Mouse (Mus musculus) intestine, embryonic 15.5 days (tissue): ENCODE data around the gene Egfl8. TPM values are rescaled to one million over a fixed set of nuclear protein-coding genes. Genes with fewer than 3 reads are reported as not detected.

ENCODE experiments used
- ATAC-seq: fragments of 200-750 bp; cut with Nextera tagmentation; 2 replicates; pipeline ENCODE4 v1.8.0; 2017; ENCODE audit warnings: moderate TSS enrichment, moderate library complexity
- H3K27ac ChIP-seq: fragments of 300-500 bp; sonication (generic); 2 replicates; pipeline ENCODE4 v1.5.1; 2015; ENCODE audit warnings: mild to moderate bottlenecking, inconsistent platforms
- H3K27me3 ChIP-seq: fragments of 300-500 bp; sonication (generic); replicated peaks from 2 replicates; pipeline ENCODE4 v1.6.1; 2015; ENCODE audit warnings: inconsistent platforms
- H3K36me3 ChIP-seq: fragments of 300-500 bp; sonication (generic); 2 replicates; pipeline ENCODE4 v1.6.1; 2015; ENCODE audit warnings: inconsistent platforms
- H3K4me1 ChIP-seq: fragments of 300-500 bp; sonication (generic); replicated peaks from 2 replicates; pipeline ENCODE4 v1.6.1; 2015; ENCODE audit warnings: inconsistent platforms
- H3K4me2 ChIP-seq: fragments of 300-500 bp; sonication (generic); replicated peaks from 2 replicates; pipeline ENCODE4 v1.6.1; 2015; ENCODE audit warnings: mild to moderate bottlenecking, inconsistent platforms
- H3K4me3 ChIP-seq: fragments of 300-500 bp; sonication (generic); replicated peaks from 2 replicates; pipeline ENCODE4 v1.5.1; 2015; ENCODE audit warnings: inconsistent platforms
- H3K9ac ChIP-seq: fragments of 300-500 bp; sonication (generic); 2 replicates; pipeline ENCODE4 v1.6.1; 2015; ENCODE audit warnings: inconsistent platforms
- H3K9me3 ChIP-seq: fragments of 300-500 bp; sonication (generic); 2 replicates; pipeline ENCODE4 v1.6.1; 2016; ENCODE audit warnings: inconsistent platforms
- WGBS: fragments of 180-500 bp; shearing (Covaris S2); methylation state at CpG from one replicate; pipeline ENCODE4 v1.1.7; 2015; 5-methylcytosine and 5-hydroxymethylcytosine counted together
- polyA plus RNA-seq: library from polyadenylated mRNA; unstranded; fragments of >200 nt; fragmentation: Nextera tagmentation; extraction: Ambion mirVana; gene quantifications from 2 replicates; pipeline ENCODE4 v1.2.1, GENCODE M21; 2015

Gene Egfl8
- polyA plus RNA-seq, 1 experiment from 2014 or later = 3.0 TPM

DNA sequence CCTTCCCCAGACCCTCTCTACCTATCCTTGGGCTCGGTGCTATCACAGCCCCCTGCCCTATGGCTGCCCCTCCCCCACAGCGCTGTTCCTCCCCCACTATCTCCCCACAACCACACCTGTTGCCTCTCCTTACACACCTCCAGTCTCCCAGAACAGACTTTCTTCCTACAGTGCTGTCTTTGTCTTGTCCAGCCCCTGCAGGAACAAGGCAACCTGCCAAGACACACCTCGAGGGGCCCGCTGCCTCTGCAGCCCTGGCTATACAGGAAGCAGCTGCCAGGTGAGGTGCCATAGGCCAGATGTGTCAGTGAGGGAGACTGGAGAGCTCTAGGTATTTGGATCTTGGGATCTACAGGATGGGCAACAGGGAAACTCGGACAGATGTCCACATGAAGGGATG lies 39.2 kb downstream of the Egfl8 start:
- peak; percentile 89 for ATAC-seq
- Histone ChIP-seq H3K4me3 (no peak overlapping the region), H3K9ac (no peak overlapping the region), H3K27ac (peak overlapping the region; percentile 66), H3K4me2 (no peak overlapping the region), H3K9me3 (no peaks in the 10 kb centered on the region), H3K27me3 (no peaks in the 10 kb centered on the region), H3K36me3 (no peaks in the 10 kb centered on the region), H3K4me1 (peaks cover 9% of the 10 kb centered on the region; the same call in 1 of the 2 replicates)
- WGBS = 60% methylated on average over 5 of the region's 5 CpGs

DNA sequence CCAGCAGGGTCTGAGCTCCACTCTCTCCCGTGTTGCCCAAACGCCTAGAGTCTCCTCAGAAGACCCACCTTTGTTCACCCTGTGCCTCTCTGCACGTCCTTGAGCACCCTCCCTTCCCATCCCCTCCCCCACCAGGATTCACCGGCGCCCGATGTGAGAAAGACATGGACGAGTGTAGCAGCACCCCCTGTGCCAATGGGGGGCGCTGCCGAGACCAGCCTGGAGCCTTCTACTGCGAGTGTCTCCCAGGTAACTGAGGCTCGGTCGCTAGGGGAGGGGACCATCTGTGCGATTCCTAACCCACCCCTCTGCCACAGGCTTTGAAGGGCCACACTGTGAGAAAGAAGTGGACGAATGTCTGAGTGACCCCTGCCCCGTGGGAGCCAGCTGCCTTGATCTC lies 43.4 kb downstream of the Egfl8 start:
- ATAC-seq = no peak
- Histone ChIP-seq H3K27ac (no peak overlapping the region), H3K9ac (no peak overlapping the region), H3K27me3 (no peaks in the 10 kb centered on the region), H3K36me3 (no peaks in the 10 kb centered on the region), H3K4me1 (peaks cover 9% of the 10 kb centered on the region; the same call in 1 of the 2 replicates), H3K4me3 (no peak overlapping the region), H3K4me2 (no peak overlapping the region), H3K9me3 (no peaks in the 10 kb centered on the region)
- 12% methylated on average over 15 of the region's 15 CpGs for WGBS

DNA sequence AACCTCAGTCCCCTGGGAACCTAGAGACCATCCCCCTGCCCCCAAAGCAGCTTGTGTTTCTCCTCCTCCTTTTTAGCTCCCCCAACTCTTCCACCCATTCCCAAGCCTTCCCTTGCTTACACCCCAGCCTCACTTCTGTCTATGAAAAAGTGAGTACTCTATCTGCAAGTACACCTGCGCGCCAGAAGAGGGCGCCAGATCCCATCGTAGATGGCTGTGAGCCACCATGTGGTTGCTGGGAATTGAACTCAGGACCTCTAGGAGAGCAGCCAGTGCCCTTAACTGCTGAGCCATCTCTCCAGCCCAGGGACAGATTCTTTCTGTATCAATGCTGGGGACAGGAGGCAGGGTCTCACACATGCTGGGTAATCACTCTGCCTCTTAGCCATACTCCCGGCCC lies 43.9 kb downstream of the Egfl8 start:
- Histone ChIP-seq H3K27ac (no peak overlapping the region), H3K9ac (no peak overlapping the region), H3K27me3 (no peaks in the 10 kb centered on the region), H3K9me3 (no peaks in the 10 kb centered on the region), H3K4me1 (peaks cover 9% of the 10 kb centered on the region; the same call in 1 of the 2 replicates), H3K4me2 (no peak overlapping the region), H3K36me3 (no peaks in the 10 kb centered on the region), H3K4me3 (no peak overlapping the region)
- ATAC-seq = no peak
- WGBS = 20% methylated on average over 5 of the region's 5 CpGs

DNA sequence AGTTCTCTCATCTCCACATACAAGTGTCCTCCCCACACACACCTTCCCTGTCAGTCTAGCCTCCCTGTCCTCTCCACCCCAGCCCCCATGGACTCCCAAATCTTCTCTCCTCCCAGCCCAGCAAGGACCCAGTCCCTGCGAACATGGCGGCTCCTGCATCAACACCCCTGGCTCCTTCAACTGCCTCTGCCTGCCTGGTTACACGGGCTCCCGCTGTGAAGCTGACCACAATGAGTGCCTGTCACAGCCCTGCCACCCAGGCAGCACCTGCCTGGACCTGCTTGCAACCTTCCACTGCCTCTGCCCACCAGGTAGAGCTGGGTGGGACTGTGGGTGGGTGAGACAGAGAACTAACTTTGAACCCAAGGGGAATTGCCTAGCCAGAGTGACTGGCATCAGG lies 45.9 kb downstream of the Egfl8 start:
- WGBS = 65% methylated on average over 4 of the region's 4 CpGs
- no peak overlapping the region for H3K9ac ChIP-seq
- ATAC-seq = no peak
- H3K4me3 ChIP-seq = no peak overlapping the region
- no peaks in the 10 kb centered on the region for H3K9me3 ChIP-seq
- no peak overlapping the region for H3K4me2 ChIP-seq
- no peaks in the 10 kb centered on the region for H3K27me3 ChIP-seq
- H3K4me1 ChIP-seq = 0 out of 2 replicates have a peak, but pooled peaks cover 3% of the 10 kb centered on the region
- H3K27ac ChIP-seq = no peak overlapping the region
- H3K36me3 ChIP-seq = no peaks in the 10 kb centered on the region

DNA sequence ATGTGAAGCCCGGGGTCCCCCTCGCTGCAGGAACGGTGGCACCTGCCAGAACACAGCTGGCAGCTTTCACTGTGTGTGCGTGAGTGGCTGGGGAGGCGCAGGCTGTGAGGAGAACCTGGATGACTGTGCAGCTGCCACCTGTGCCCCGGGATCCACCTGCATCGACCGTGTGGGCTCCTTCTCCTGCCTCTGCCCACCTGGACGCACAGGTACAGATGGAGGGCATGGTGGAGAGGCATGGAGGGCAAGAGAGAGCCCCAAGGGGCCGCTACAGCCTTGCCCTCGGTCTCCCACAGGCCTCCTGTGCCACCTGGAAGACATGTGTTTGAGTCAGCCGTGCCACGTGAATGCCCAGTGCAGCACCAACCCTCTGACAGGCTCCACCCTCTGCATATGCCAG lies 47.4 kb downstream of the Egfl8 start:
- Histone ChIP-seq H3K9ac (no peak overlapping the region), H3K9me3 (no peaks in the 10 kb centered on the region), H3K36me3 (no peaks in the 10 kb centered on the region), H3K4me3 (no peak overlapping the region), H3K4me2 (no peak overlapping the region), H3K4me1 (peaks cover 12% of the 10 kb centered on the region), H3K27me3 (no peaks in the 10 kb centered on the region), H3K27ac (no peak overlapping the region)
- WGBS = 79% methylated on average over 13 of the region's 13 CpGs
- no peak for ATAC-seq

DNA sequence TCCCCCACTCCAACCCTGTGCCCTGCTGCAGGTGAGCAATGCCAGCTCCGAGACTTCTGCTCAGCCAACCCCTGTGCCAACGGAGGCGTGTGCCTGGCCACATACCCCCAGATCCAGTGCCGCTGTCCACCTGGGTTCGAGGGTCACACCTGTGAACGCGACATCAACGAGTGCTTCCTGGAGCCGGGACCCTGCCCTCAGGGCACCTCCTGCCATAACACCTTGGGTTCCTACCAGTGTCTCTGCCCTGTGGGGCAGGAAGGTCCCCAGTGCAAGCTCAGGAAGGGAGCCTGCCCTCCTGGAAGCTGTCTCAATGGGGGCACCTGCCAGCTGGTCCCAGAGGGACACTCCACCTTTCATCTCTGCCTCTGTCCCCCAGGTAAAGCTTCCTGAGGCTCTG lies 48.5 kb downstream of the Egfl8 start:
- 66% methylated on average over 9 of the region's 9 CpGs for WGBS
- H3K9ac ChIP-seq = no peak overlapping the region
- no peak for ATAC-seq

DNA sequence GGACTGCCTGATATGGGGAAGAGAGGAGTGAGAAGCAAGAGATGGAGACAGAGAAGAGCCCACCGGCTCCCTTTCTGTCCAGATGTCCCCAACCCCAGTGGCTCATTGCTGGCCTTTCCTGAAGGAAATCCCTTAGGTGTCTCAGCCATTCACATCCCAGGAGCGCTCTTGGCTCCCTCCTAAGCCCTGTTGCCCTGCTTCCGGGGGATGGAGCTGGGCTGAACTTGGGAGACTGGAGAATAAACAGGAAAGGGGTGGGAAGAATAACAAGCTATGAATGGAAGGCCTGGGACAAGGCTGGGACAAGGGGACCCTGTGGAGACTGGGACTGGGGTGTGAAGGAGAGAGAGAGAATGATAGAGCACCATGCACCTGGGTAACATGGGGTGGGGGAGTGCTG lies 51.0 kb downstream of the Egfl8 start:
- H3K36me3 ChIP-seq = no peaks in the 10 kb centered on the region
- H3K4me3 ChIP-seq = peak overlapping the region; percentile 10
- WGBS = 42% methylated on average over 3 of the region's 3 CpGs
- H3K4me1 ChIP-seq = peaks cover 10% of the 10 kb centered on the region
- peak overlapping the region; percentile 70 for H3K27ac ChIP-seq
- no peak overlapping the region for H3K9ac ChIP-seq
- H3K4me2 ChIP-seq = peak overlapping the region; percentile 39
- no peaks in the 10 kb centered on the region for H3K9me3 ChIP-seq
- ATAC-seq = 0 out of 2 replicates have a peak, but pooled peaks have one; percentile 21
- no peaks in the 10 kb centered on the region for H3K27me3 ChIP-seq

More for the DNA sequence above, 48.5 kb downstream of the Egfl8 start:
- no peaks in the 10 kb centered on the region for H3K27me3 ChIP-seq
- no peak overlapping the region for H3K4me3 ChIP-seq
- no peaks in the 10 kb centered on the region for H3K36me3 ChIP-seq
- H3K27ac ChIP-seq = no peak overlapping the region
- no peak overlapping the region for H3K4me2 ChIP-seq
- no peaks in the 10 kb centered on the region for H3K9me3 ChIP-seq
- H3K4me1 ChIP-seq = peaks cover 10% of the 10 kb centered on the region

DNA sequence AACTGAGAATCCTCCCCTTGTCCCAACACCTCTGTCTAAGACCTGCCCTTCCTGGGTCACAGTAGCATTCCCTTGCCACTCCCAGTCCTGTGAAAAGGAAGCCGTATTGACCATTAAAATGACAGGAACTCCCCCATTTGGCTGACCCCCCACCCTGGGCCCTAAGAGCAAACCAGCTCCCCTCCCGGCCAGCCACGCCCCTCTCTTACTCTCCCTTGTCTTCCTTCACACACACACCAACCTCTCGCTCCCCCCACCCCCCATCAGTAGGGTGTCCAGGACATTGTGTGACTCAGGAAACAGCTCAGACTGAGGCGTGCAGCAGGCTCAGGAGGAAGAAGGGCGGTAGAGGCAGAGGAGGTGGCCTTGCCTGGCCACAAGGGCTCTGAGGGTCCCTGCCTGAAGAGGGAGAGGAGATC lies 51.8 kb downstream of the Egfl8 start, which contains the start of gene Notch4:
Gene Notch4, plus strand, starts transcription at position 266 of the 419 bp plus-strand sequence.
- H3K4me1 ChIP-seq = peaks cover 10% of the 10 kb centered on the region
- no peaks in the 10 kb centered on the region for H3K27me3 ChIP-seq
- peak within 1 kb of the TSS; percentile 39 for H3K4me2 ChIP-seq
- peak within 1 kb of the TSS; percentile 10 for H3K4me3 ChIP-seq
- no peak within 1 kb of the TSS for H3K9ac ChIP-seq
- WGBS = 7% methylated on average over 6 of the region's 6 CpGs
- H3K36me3 ChIP-seq = no peaks in the 10 kb centered on the region
- ATAC-seq = peak; percentile 49
- H3K27ac ChIP-seq = peak within 1 kb of the TSS; percentile 70
- H3K9me3 ChIP-seq = no peaks in the 10 kb centered on the region

DNA sequence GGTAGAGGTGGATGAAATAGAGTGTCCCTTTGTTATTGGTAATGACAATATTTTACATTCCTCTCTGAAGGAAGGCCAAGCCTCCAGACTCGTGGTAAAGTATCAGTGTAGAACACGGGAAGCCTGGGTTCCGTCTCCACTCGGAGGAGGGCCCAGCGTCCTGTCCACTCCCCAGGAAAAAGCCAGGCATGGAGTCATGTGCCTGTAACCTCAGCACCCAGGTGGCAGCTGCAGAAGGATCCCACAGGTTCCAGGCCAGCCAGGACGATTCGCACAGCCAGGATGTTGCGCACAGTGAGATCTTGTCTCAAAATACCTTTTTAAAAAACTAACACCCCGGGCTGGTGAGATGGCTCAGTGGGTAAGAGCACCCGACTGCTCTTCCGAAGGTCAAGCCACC lies 52.4 kb downstream of the Egfl8 start:
- Histone ChIP-seq H3K4me3 (no peak overlapping the region), H3K27ac (no peak overlapping the region), H3K36me3 (no peaks in the 10 kb centered on the region), H3K27me3 (no peaks in the 10 kb centered on the region), H3K9ac (no peak overlapping the region), H3K4me2 (no peak overlapping the region), H3K9me3 (no peaks in the 10 kb centered on the region), H3K4me1 (peaks cover 10% of the 10 kb centered on the region)
- 66% methylated on average over 11 of the region's 11 CpGs for WGBS
- ATAC-seq = no peak

Other genes starting within 250 kb of the Egfl8 start
- gene Btnl1, start 238.8 kb downstream of the Egfl8 start, polyA plus RNA-seq = 9.4 and 14.7 TPM in 2 replicates
- gene BC051142, start 217.2 kb downstream of the Egfl8 start, polyA plus RNA-seq = 0.34 and 0.59 TPM in 2 replicates
- gene Btnl4, start 138.7 kb downstream of the Egfl8 start, polyA plus RNA-seq = 12.7 and 13.6 TPM in 2 replicates
- gene Btnl6, start 98.6 kb downstream of the Egfl8 start, polyA plus RNA-seq = 13.1 and 15.2 TPM in 2 replicates
- gene Notch4, start 51.7 kb downstream of the Egfl8 start, polyA plus RNA-seq = 2.9 and 5.8 TPM in 2 replicates
- 10.1 TPM in 2 replicates for gene Gpsm3, start 26.2 kb downstream of the Egfl8 start, polyA plus RNA-seq
- gene Pbx2, start 24.7 kb downstream of the Egfl8 start, polyA plus RNA-seq = 8.0 and 8.8 TPM in 2 replicates
- gene Ager, start 18.1 kb downstream of the Egfl8 start, polyA plus RNA-seq = 2.7 and 3.0 TPM in 2 replicates
- gene Rnf5, start 12.3 kb downstream of the Egfl8 start, polyA plus RNA-seq = 165 and 174 TPM in 2 replicates
- gene Agpat1, start 11.7 kb downstream of the Egfl8 start, polyA plus RNA-seq = 51.2 and 60.8 TPM in 2 replicates
- 27.8 and 29.6 TPM in 2 replicates for gene Ppt2, start 12.5 kb upstream of the Egfl8 start, polyA plus RNA-seq
- 0.40 and 0.49 TPM in 2 replicates for gene Prrt1, start 13.6 kb upstream of the Egfl8 start, polyA plus RNA-seq
- 12.1 and 13.7 TPM in 2 replicates for gene Fkbpl, start 28.8 kb upstream of the Egfl8 start, polyA plus RNA-seq
- gene Atf6b, start 31.2 kb upstream of the Egfl8 start, polyA plus RNA-seq = 67.5 and 68.2 TPM in 2 replicates
- gene Tnxb, start 54.6 kb upstream of the Egfl8 start, polyA plus RNA-seq = 1.1 and 1.3 TPM in 2 replicates
- 0.33 and 1.4 TPM in 2 replicates for gene C4b, start 127.9 kb upstream of the Egfl8 start, polyA plus RNA-seq
- 0.38 and 18.1 TPM in 2 replicates for gene Cyp21a1, start 188.6 kb upstream of the Egfl8 start, polyA plus RNA-seq
- gene Stk19, start 221.0 kb upstream of the Egfl8 start, polyA plus RNA-seq = 25.1 and 30.3 TPM in 2 replicates
- gene Dxo, start 221.0 kb upstream of the Egfl8 start, polyA plus RNA-seq = 51.8 and 58.6 TPM in 2 replicates
- 39.9 and 42.5 TPM in 2 replicates for gene Skiv2l, start 234.2 kb upstream of the Egfl8 start, polyA plus RNA-seq
- 98.4 and 106 TPM in 2 replicates for gene Nelfe, start 234.4 kb upstream of the Egfl8 start, polyA plus RNA-seq
- gene Cfb, start 246.5 kb upstream of the Egfl8 start, polyA plus RNA-seq = 52.1 and 63.5 TPM in 2 replicates